In the genomic region with DNA sequence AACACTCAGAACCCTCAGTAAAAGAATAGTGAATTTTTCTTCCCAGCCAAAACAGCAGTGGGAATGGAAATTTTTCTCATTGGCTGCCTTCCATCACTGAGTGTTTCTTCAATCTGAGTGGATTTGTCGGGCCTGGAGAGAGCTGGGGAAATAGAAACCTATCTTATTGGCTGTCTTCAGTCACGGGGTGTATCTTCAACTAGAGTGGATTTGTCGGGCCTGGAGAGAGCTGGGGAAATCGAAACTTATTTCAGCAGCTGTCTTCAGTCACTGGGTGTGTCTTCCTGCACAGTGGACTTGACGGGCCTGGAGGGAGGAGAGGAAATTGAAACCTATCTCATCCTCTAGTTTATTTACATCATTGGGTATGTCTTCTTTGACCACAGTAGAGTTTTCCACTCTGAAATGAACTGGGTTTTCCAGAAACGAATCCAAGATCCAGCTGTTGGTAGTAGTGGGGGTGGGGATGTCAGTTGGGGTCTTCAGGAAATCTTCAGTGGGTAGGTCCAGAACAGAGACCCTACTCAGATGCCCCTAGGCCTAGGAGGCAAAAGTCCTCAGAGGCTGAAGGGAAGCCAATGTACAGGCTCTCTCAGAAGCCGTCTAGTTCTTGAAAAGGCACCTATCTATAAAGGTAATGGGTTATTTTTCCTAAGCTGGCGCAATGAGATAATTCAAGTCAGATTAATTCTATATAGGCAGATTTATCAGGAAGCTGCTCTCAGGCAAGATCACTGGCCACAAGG, we compare ENCODE assay signal across 8 mouse cellular contexts. TPM values are rescaled to one million over a fixed set of nuclear protein-coding genes. Genes with fewer than 3 reads are reported as not detected.
DNase-seq lines count a peak whose midpoint lies in the region; ATAC-seq and TF ChIP-seq lines count a peak whose summit lies in the region.

A gene (plus strand): TSS at position 226 of the 746 bp plus-strand sequence.

- H3K4me3 ChIP-seq in midbrain, embryonic 16.5 days (ENCODE audit: low read depth, low read length): no peak within 1 kb of the TSS
- no peak within 1 kb of the TSS for H3K4me3 ChIP-seq in midbrain, embryonic 11.5 days (ENCODE audit: low read depth, low read length)
- no peak within 1 kb of the TSS; a peak in 2 of 4 replicates for H3K4me3 ChIP-seq in liver, embryonic 14.5 days (ENCODE audit: insufficient read depth in 1 of 2, low read depth in 2 of 2, low read length in 2 of 2)

- H3K4me1 ChIP-seq in midbrain, embryonic 16.5 days (ENCODE audit: control insufficient read depth, insufficient read depth, low read length): no peaks in the 10 kb centered on the region
- no peaks in the 10 kb centered on the region for H3K4me1 ChIP-seq in midbrain, embryonic 11.5 days (ENCODE audit: control insufficient read depth, insufficient read depth, low read length)
- peaks cover 0 to 5% of the 10 kb centered on the region in 2 experiments; a peak in 1 of 4 replicates for H3K4me1 ChIP-seq in liver, embryonic 14.5 days (replicated peaks; ENCODE audit: control insufficient read depth in 2 of 2, insufficient read depth in 2 of 2, low read length in 1 of 2)

- WGBS in midbrain, embryonic 16.5 days: 79% methylated on average over 8 of the region's 8 CpGs
- 79% methylated on average over 8 of the region's 8 CpGs for WGBS in midbrain, embryonic 11.5 days
- WGBS in liver, embryonic 14.5 days (ENCODE audit: insufficient replicate concordance): 40% methylated on average over 8 of the region's 8 CpGs

- no peak for DNase-seq in midbrain, embryonic 11.5 days (ENCODE audit: low spot score, missing footprints)
- peak; percentile 22 to 29 for DNase-seq in adrenal gland, postnatal 4 days (ENCODE audit: low spot score in 2 of 2)
- peak; percentile 94 to 98 for DNase-seq in heart, adult 9 months (ENCODE audit: low spot score in 2 of 2)
- peak; percentile 82 to 88 for DNase-seq in kidney, postnatal 25 days
- DNase-seq in liver, embryonic 14.5 days (ENCODE audit: low read depth in 3 of 3, low spot score in 3 of 3): peak; percentile 9 to 44 (median 26)
- DNase-seq in right cerebral cortex, postnatal 10 days (ENCODE audit: low spot score in 2 of 2): peak; percentile 47 to 63
- DNase-seq in embryo, embryonic 10.5 days (ENCODE audit: low spot score): no peak

- no peak for ATAC-seq in midbrain, embryonic 16.5 days
- ATAC-seq in midbrain, embryonic 11.5 days (ENCODE audit: low FRiP score): no peak
- peak; percentile 84 for ATAC-seq in liver, embryonic 14.5 days (ENCODE audit: insufficient read depth)

- no peak within 1 kb of the TSS for H3K27ac ChIP-seq in midbrain, embryonic 16.5 days (ENCODE audit: low read length)
- H3K27ac ChIP-seq in midbrain, embryonic 11.5 days (ENCODE audit: low read depth, low read length): no peak within 1 kb of the TSS
- H3K27ac ChIP-seq in liver, embryonic 14.5 days: no peak within 1 kb of the TSS

- TF ChIP-seq CTCF in liver, embryonic 14.5 days (IDR thresholded peaks at IDR 0.05; ENCODE audit: low read depth): no peak

- H3K4me2 ChIP-seq in midbrain, embryonic 16.5 days (ENCODE audit: low read length): no peak within 1 kb of the TSS
- no peak within 1 kb of the TSS for H3K4me2 ChIP-seq in midbrain, embryonic 11.5 days
- peak within 1 kb of the TSS; percentile 56 for H3K4me2 ChIP-seq in liver, embryonic 14.5 days (ENCODE audit: low read depth)

- no peaks in the 10 kb centered on the region for H3K36me3 ChIP-seq in midbrain, embryonic 16.5 days (ENCODE audit: control insufficient read depth, insufficient read depth, low read length)
- H3K36me3 ChIP-seq in midbrain, embryonic 11.5 days (ENCODE audit: control insufficient read depth, insufficient read depth, low read length): no peaks in the 10 kb centered on the region
- no peaks in the 10 kb centered on the region for H3K36me3 ChIP-seq in liver, embryonic 14.5 days (replicated peaks; ENCODE audit: control insufficient read depth, insufficient read depth, low read depth)

- H3K27me3 ChIP-seq in midbrain, embryonic 16.5 days (ENCODE audit: control insufficient read depth, insufficient read depth, low read depth, low read length): no peaks in the 10 kb centered on the region
- H3K27me3 ChIP-seq in midbrain, embryonic 11.5 days (ENCODE audit: control insufficient read depth, insufficient read depth, low read length): no peaks in the 10 kb centered on the region
- no peaks in the 10 kb centered on the region for H3K27me3 ChIP-seq in liver, embryonic 14.5 days (ENCODE audit: control insufficient read depth, insufficient read depth, low read length)

- H3K9me3 ChIP-seq in midbrain, embryonic 16.5 days (replicated peaks; ENCODE audit: control insufficient read depth, low read length, poor library complexity, severe bottlenecking): no peaks in the 10 kb centered on the region
- no peaks in the 10 kb centered on the region for H3K9me3 ChIP-seq in midbrain, embryonic 11.5 days (ENCODE audit: control insufficient read depth, low read length)
- no peaks in the 10 kb centered on the region for H3K9me3 ChIP-seq in liver, embryonic 14.5 days (ENCODE audit: control insufficient read depth, low read length)

- no peak for TF ChIP-seq EP300 in liver, embryonic 14.5 days (IDR thresholded peaks at IDR 0.05; ENCODE audit: low read depth)

- no peak within 1 kb of the TSS for H3K9ac ChIP-seq in midbrain, embryonic 16.5 days (ENCODE audit: low read depth, low read length)
- H3K9ac ChIP-seq in midbrain, embryonic 11.5 days (ENCODE audit: low read length): no peak within 1 kb of the TSS
- no peak within 1 kb of the TSS for H3K9ac ChIP-seq in liver, embryonic 14.5 days (replicated peaks)

RNA-seq across cellular contexts. Expression of the gene that starts here (rescaled TPM):
- polyA plus RNA-seq in midbrain, embryonic 16.5 days (2015; fragmentation: Nextera tagmentation; extraction: Ambion mirVana): 10.0 and 12.3 TPM in 2 replicates
- 3.7 and 4.1 TPM in 2 replicates for polyA plus RNA-seq in midbrain, embryonic 11.5 days (2014; fragmentation: Nextera tagmentation; extraction: Ambion mirVana)
- 100 to 1,000 TPM; 377 to 414 TPM for total RNA-seq in adrenal gland, postnatal 4 days (2021)
- 9.3 and 12.2 TPM in 2 replicates for polyA plus RNA-seq in liver, embryonic 14.5 days (2012; rRNA removed)
- 12.8 and 18.6 TPM in 2 replicates for polyA plus RNA-seq in liver, embryonic 14.5 days (2014; fragmentation: Nextera tagmentation; extraction: Ambion mirVana)

Comparison
In these comparisons a context has a peak if more than half of its experiments do, and no peak if none do; other contexts are left out.
1. DNase-seq: peak in adrenal gland, postnatal 4 days (2 of 2), heart, adult 9 months (2 of 2), kidney, postnatal 25 days (2 of 2), liver, embryonic 14.5 days (3 of 3) and right cerebral cortex, postnatal 10 days (2 of 2); none in midbrain, embryonic 11.5 days (single experiment) and embryo, embryonic 10.5 days (single experiment).